Mouse (Mus musculus) yolk sac, embryonic 10.5 days (tissue): ENCODE measurements at regions not wholly inside any gene's neighbourhood (a gene's known extent, or its start where the extent isn't known, plus 50 kb on each side); places are given as distances from the start of the nearest gene placed in this dataset.

Experiments used
- DNase-seq: peaks from one replicate; pipeline ENCODE4 v3.0.0-alpha.2; 2017; ENCODE audit warnings: low spot score

- DNase-seq: no peak
These were observed 291.9 kb upstream of the Thbs1 start for GRCm38 (mm10) chr2:117819701-117820225.

GRCm38 (mm10) chr2:117820708-117821107, 291.0 kb upstream of the Thbs1 start:
- DNase-seq: no peak

GRCm38 (mm10) chr2:117825088-117825487, 286.6 kb upstream of the Thbs1 start:
- DNase-seq: no peak

GRCm38 (mm10) chr2:117827278-117827677, 284.4 kb upstream of the Thbs1 start:
- no peak for DNase-seq

GRCm38 (mm10) chr2:117838387-117838786, 273.3 kb upstream of the Thbs1 start:
- no peak for DNase-seq

GRCm38 (mm10) chr2:117840406-117840805, 271.3 kb upstream of the Thbs1 start:
- no peak for DNase-seq

- DNase-seq: no peak
These were observed 269.2 kb upstream of the Thbs1 start for GRCm38 (mm10) chr2:117842309-117842986.

GRCm38 (mm10) chr2:117852442-117852841, 259.2 kb upstream of the Thbs1 start:
- DNase-seq: no peak

GRCm38 (mm10) chr2:117862301-117862700, 249.4 kb upstream of the Thbs1 start:
- no peak for DNase-seq

- no peak for DNase-seq
These were observed 246.6 kb upstream of the Thbs1 start for GRCm38 (mm10) chr2:117865119-117865518.

GRCm38 (mm10) chr2:117866946-117867345, 244.7 kb upstream of the Thbs1 start:
- DNase-seq: no peak

- DNase-seq: no peak
These were observed 244.3 kb upstream of the Thbs1 start for GRCm38 (mm10) chr2:117867409-117867808.

GRCm38 (mm10) chr2:117868857-117869256, 242.8 kb upstream of the Thbs1 start:
- no peak for DNase-seq

GRCm38 (mm10) chr2:117871507-117872282, 240.0 kb upstream of the Thbs1 start:
- DNase-seq: no peak

GRCm38 (mm10) chr2:117877816-117878215, 233.9 kb upstream of the Thbs1 start:
- DNase-seq: no peak

- DNase-seq: no peak
These were observed 229.5 kb upstream of the Thbs1 start for GRCm38 (mm10) chr2:117882136-117882535.

GRCm38 (mm10) chr2:117882890-117883289, 228.8 kb upstream of the Thbs1 start:
- no peak for DNase-seq

- no peak for DNase-seq
These were observed 225.2 kb upstream of the Thbs1 start for GRCm38 (mm10) chr2:117886516-117886915.

GRCm38 (mm10) chr2:117901311-117901710, 210.4 kb upstream of the Thbs1 start:
- DNase-seq: no peak

- no peak for DNase-seq
These were observed 208.8 kb upstream of the Thbs1 start for GRCm38 (mm10) chr2:117902837-117903236.

- no peak for DNase-seq
These were observed 208.0 kb upstream of the Thbs1 start for GRCm38 (mm10) chr2:117903705-117904104.

- no peak for DNase-seq
These were observed 205.2 kb upstream of the Thbs1 start for GRCm38 (mm10) chr2:117906509-117906908.

GRCm38 (mm10) chr2:117910781-117911180, 200.9 kb upstream of the Thbs1 start:
- DNase-seq: no peak
